Mouse (Mus musculus) kidney, postnatal 4 days (tissue): ENCODE measurements at regions not wholly inside any gene's neighbourhood (a gene's known extent, or its start where the extent isn't known, plus 50 kb on each side); places are given as distances from the start of the nearest gene placed in this dataset.

ENCODE experiments used
- DNase-seq, 2 experiments: peaks; one replicate each; pipeline ENCODE4 v3.0.0; 2021; ENCODE audit warnings: mixed read lengths in 2 of 2

DNA sequence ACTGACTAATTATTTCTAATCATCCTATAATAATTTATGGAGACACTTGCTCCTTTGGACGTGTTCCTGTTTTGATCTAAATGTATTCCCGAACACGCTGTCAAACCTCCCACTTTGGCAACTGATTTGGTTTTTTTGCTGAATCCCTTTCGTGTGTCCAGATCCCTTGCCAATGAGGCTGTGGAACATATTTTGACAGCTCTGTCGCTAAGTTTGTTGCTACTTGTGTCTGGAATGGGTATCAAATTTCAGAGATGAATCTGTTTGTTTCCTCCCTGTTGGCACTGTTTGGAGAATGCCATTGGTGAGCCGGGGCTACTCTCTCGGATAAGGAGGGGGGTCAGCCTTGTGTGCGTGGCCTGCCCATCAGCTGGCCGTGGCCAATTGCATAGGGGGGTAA is 277.2 kb upstream of the Tshz3 start:
- no peak for DNase-seq

DNA sequence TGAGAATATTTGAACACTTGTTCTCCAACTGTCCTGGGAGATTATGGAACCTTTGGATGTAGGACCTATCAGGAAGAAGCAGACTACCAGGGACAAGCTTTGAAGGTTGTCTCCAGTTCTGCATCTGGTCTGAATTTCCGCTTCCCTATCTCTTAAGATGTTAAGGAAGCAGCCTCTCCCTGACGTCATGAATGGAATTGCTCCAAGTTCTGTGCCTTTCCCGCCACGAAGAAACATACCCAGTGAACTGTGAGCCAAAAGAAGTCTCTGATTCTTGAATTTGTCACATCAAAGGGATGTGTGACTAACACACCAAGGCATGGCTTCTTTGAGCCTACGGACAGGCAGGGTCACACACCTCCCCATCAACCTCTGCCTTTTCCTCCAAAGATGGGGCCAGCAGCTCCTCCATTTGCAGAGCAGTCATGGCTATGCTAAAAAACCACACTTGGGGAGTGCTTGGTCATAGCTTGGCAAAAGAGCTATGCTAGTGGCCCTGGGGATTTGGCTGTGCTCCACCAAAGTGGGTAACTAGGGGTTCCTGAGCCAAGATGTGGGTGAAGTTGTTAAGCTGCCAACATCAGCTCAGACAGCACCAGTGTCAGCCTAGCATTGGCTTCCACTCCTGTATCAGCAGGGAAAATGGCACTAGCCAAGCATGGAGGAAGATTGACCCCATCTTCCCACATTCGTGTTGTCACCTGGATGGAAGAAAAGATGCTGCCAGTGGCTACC is 248.6 kb upstream of the Tshz3 start:
- no peak for DNase-seq

DNA sequence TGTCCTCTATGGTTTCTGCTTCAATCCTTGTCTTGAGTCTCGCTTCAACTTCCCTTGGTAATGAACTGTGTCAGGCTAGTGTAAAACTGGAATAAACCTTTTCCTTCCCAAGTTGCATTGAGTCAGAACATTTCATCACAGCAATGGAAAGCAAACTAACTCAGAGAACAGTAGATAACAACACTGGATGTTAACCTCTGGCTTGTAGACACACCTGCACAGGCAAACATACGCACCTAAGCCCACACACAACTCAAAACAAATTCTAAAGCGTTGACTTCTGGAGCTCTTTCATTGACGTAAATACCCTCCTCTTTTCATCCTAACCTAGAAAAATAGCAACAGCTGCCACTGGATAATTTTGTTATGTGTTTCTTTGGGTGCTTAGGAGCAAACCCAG is 244.1 kb upstream of the Tshz3 start:
- DNase-seq, result no peak

DNA sequence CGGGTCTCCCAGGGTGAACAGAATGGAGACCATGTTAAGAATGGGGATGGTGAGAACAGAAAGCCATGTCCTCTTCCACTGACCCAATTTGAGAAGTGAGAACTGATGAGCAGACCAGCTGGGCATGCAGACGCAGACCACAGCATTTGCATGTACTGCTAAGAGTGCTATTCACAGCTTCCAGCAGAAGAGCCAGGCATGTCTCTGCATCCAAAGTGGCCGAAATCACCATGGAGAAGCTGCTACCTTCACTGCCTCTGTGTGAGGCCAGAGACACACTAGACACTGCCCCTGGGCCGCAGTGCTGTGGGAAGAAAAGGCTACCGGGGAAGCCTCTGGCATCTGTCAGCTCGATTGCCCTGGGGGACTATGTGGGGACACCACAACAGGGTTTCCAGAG is 241.8 kb upstream of the Tshz3 start:
- DNase-seq, result no peak

DNA sequence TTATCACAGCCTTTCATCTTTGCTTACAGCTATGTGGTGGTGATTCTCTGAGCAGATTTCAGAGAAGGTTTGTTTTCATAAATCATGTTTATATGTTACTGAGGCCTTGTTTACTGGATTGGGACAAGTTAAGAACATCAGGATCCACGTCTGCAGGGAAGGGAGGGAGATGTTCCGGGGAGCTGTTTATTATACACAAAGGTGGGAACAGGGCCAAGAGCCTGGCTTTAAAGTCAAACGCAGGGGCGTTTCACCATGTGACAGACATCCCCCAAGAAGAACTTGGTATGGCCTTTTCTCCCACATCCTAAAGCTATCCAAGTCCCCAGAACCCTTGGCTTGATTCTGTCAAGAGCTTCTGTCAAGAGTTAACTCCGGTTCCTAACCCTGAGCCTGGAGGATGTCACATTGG is 235.5 kb upstream of the Tshz3 start:
- DNase-seq, result peak; percentile 26 to 33

DNA sequence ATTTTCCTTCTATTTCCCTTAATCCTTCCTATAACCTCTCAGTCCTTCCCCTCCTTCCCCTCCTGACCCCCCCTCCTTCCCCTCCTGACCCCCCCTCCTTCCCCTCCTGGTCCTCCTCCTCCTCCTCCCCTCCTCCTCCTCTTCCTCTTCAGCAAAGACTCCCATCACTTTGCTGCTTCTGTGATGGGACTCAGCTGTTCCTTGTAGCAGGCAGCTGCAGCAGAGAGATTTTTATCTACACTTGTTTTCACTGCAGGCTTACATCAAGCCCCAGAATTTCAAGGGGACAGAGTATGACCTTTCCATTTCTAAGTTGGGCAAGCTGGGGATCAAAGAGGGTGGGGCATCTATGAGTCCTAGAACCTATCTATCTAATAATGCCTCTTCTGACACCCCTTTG is 228.5 kb upstream of the Tshz3 start:
- peak; percentile 11 to 23 for DNase-seq

DNA sequence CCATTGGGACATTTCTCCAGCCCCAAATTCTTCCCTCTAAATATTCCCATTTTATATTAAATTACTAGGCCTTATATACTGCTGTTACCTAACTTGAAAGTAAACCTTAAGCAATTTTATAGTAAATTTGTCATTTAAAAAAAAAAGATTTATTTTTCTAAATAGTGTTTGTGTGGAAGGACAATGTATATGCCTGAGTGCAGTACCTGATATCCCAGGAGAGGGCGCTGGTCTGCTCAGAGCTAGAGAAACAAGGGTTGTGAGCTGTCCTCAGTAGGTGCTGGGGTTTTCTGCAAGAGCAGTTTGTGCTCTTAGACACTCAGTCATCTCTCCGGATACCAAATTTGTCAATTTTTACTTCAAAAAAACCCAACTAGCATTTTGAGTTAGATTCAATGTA is 224.4 kb upstream of the Tshz3 start:
- no peak for DNase-seq

DNA sequence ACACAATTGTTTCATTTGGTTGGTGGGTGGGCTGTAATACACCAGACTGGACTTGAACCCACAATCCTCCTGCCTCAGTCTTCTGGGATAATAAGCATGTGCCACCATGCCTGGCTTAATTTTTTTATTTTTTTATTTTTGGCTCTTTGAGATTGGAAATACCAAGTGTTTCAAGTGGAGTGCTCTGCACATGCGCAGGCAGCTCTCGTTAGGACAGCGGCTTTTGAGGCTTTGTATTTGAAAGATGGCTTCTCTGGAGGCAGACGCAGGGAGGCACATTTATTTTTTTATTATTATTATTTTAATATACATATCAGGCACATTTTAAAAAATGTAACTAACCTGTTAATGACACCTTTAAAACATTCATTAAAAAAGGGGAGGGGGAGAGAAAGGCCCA is 221.5 kb upstream of the Tshz3 start:
- no peak for DNase-seq

DNA sequence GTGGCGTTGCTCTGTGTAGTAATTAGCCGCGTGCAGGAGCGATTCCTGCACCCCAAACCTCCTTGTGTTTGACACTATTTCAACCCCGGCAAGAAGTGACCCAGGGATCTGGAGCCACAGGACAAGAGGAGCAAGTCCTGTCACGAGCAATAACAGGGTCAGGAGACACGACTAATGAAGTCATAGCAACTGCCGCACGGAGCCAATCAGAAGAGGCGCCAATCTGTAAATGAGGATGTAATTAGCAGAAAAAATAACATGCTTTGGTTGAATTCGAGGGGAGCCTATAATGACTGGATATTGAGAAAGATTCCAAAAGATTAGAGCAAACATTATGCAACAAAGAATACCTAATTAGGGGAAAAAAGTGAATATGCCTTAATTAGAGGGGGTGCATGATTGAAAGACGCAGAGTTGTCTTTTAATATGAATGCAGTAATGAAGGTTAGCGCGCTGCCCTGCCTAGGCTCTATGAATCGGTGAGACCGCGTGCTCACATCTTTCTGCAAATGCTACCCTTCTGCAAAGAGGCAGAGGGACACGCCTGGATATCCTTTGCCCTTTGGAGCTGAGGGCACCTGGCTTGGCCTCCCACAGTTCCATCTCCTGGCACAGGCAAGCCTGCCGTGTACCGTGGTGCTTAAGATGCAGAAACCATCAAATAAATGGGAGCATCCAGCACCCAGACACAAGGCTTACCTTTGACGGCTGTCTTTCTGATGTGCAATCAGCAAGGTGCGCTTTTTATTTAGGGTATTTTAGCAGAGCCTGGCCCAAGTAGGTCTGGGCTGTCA is 220.9 kb upstream of the Tshz3 start:
- DNase-seq, result no peak

DNA sequence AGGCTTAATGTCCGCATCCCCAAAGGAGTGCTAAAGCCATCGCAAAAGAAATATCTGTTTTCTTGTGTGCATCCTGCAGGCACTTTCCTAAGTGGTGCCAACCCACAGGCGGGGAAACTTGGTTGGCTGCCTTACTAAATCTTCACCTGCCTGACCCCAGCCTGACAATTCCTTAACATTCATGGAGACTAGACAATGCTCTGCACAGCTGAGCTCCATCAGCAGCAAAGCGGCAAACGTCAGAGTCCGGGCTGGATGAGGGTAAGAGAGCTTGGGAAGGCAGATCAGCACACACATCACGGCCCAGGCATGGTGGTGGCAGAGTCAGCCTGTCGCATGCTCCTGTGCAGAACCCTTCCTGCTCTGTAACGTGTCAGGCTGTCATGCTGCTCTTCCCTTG is 209.8 kb upstream of the Tshz3 start:
- no peak for DNase-seq

DNA sequence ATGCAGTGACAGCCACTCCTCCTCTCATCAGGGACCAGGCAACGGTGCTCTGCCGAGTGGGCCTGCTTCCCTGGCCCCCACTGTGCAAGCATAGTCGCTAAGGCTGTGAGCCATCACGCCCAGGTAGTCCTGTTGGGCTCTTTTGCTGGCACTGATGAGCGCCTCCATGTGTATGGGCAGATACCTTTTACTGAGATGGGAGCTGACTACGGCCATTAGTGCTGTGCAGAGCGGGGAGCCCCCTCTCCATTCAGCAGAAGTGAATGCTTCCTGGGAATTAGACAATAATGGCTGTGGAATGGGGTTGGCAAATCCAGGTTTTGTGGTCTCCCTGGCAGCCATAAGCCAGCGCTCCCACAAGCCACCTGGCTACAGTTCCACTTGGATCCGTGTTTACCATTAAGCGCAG is 206.7 kb upstream of the Tshz3 start:
- DNase-seq, result no peak

DNA sequence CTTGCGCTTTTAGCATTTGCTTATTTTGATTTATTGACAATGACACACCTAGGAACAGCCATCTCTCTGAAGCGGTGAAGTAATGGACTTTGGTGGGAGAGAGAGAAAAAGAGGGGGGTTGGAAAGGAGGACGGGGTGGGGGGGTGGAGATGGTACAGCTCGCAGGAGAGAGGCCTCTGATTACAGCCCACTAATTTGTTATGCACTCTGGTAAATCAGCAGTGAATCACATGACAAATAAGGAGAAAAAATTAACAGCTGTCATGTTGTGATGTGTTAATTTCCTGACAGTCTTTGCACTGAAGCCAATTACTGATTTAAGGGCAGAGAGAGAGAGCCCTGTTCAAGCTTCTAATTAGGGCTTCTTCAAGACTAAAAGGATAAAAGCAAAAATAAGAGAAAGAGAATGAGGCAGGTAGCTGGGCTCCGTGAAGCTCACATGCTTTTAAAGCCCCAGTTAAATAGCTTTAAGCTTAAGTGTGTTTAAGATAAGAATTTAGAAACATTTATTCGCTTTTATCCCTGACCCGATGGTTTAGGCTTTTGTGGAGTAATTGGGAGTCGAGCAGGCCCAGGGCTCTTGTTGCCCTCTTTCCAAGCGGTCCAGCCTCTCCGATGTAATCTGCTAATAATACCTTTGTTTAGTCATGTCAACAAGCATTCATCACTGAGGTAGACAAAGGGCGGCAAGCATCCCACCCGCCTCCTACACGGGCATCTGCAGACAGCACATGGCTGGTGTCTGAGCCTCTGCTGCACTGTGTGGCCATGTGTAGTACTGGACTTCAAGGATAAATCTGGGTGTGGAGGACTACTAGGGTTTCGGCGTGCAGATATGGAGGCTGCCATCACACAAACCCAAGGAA is 193.7 kb upstream of the Tshz3 start:
- DNase-seq, result no peak

DNA sequence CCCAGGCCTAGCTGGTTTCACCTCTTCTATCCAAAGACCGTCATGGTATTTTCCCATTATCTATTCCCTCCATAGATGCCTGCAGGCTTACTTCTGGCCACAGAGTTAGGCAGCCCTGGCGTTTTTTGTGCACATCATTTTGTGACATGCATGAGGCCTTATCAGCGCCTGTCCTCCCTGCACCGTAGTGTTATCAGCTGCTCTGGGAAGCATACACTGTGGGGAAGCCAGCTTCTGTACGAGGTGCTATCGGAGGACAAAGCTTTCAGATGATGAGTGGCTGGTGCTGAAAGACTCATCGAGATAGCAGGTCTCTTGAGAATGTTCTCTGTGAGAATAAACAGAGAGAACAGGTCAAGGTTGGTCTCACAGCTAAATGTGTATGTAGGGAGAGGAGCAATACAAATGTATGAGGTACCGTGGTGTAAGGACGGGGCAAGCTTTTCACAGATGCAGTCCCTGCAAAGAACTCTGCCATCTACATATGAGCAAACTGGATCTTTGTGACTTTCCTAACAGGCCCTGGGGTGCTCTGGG is 190.0 kb upstream of the Tshz3 start:
- no peak for DNase-seq

DNA sequence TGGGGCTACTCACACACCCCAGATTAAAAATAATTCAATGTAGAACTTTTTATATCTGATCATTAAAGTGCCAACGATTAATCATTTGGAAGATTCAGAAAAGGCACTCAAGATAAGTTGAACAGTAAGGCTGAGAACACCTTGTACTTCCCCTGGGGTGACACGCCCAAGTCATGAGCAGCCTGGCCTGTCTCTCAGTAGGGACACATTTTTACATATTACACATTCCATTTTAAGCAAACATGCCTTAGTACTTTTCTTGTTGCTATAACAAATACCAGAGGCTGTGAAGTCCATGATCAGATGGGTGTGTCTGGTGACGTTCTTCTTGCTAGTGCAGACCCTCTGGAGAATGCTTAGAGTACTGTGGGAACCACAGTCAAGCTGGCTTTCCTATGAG is 184.2 kb upstream of the Tshz3 start:
- no peak for DNase-seq

DNA sequence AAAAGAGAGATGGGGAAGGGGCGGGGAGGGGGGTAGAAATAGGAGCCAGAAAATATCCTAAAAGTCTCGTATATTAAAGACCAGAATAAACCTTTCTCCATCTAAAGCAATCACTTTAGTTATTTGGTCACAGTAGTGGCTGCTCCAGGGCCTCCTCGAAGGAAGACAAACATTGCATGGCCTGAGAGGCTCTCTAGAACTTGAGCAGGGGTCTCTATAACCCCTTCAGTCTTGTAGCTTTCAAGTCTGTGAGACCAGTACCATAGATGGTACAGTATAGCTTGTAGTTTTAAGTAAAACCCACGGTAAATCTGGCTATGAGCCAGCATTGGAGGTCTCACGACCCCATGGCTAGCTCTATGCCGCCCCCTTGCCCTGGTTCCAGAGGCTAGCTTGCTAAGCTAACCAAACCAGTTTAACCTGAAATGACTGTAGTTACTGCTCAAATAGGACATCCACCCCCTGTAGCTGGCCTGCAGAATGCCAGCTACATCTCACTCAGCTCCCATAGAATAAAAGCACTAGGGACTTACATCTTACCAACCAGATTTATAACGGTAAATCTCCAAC is 181.7 kb upstream of the Tshz3 start:
- DNase-seq, result no peak

DNA sequence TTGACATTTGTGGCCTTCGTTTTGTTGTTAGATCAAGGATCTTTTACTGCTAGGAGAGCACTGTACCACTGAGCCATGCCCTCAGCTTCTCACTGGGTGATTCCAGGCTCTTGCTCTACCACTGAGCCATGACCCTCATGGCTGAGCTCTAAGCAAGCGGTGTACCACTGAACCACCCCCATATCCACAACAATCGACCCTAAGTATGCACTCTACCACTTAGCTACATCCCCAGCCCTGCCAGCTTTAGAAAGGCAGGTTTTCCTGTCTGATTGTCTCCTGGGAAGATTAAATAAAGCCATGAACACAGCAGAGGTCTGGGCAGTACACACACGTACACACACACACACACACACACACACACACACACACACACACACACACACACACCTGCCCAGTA is 178.9 kb upstream of the Tshz3 start:
- DNase-seq, result no peak

DNA sequence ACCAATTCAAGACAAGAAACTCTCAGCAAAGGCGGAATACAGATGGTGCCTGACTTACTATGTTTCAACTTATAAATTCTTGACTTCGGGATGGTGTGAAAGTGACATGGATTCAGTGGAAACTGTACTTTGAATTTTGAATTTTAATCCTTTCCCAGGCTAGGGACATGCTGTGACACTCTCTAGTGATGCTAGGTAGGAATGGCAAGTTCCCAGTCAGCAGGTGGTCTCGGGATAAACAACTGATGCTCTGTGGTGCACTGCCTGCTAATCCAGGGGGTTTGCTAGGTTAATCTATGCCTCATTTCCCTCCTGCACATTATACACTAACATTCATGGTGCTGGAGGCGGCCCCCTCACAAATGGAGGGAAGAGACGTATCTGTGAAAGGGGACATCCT is 175.0 kb upstream of the Tshz3 start:
- DNase-seq, result no peak

DNA sequence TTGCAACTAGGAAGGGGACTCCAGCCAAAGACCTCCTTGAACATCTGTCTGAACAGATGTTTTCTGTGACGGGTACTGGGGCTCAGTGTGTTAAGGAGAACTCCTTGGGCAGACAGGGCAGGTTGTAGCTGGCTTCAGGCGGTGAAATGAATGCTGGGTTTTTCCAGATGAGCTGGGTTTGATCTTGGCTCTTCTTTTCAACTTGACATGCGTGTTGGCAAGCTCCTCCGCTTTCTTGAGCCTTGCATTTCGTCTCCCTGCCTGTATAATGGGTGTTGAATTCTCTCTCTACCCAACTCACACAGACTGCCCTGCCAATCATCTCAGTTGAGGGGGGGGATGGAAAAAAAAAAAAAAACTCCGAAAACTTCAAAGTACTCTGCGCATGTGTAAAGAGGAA is 171.8 kb upstream of the Tshz3 start:
- no peak for DNase-seq

DNA sequence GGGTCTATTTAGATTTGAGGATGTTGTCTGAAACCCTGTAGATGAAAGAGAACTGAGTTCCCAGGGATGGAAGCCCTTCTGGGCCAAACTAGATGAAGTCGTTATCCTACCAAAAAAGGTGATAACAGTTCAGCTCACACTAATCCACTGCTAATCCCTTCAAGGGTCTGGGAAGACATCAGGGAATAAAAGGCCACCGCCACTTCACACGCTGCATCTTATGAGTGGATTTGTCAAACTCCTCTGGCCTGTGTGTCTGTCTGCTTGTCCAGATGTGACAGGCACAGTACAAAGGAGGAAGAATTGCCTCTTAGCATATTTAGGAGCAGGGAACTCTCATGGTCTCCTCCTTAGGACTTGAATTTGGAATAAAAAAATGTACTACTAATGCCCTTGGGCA is 171.2 kb upstream of the Tshz3 start:
- DNase-seq, result no peak

DNA sequence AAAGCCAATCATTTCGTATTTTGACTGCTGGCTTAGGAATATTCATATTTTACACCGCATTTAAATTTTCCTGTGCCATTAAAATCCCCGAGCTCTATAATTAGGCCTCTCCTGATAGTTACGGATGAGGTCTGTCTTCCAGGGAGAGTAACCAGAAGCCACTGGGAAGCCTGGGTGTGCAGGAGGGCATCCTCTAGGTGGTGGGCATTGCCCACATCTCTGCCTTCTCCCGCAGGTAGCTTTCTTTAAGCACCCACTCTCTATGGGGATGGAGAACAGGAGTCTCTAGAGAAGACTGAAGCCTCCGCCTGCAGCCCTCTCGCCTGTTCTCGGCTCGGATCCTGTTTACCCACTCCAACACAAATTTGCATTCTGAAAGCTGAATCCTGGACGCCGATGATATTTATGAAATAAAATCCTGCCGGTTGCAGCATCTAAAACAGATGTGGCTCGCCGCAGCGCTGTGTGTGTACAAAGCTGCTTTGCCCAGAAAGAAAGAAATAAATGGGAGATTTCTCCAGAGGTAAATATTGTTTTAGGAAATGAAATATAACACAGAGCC is 168.3 kb upstream of the Tshz3 start:
- DNase-seq, result no peak

DNA sequence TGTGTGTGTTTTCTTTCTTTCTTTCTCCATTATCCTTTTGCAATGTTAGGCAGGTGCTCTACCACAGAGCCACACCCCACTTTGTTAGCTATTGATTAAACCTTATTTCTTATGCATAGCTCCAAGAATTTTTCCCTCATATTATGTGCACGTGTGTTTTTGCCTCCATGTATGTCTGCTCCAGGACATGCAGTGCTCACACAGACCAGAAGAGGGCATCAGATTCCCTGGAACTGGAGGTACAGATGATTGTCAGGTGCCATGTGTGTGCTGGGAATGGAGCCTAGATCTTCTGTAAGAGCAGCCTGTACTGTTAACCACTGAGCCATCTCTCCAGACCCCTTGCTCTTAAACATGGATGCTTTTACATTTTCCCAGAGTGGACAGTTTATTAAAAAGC is 166.4 kb upstream of the Tshz3 start:
- DNase-seq, result peak in 1 of 2 experiments; percentile 14

DNA sequence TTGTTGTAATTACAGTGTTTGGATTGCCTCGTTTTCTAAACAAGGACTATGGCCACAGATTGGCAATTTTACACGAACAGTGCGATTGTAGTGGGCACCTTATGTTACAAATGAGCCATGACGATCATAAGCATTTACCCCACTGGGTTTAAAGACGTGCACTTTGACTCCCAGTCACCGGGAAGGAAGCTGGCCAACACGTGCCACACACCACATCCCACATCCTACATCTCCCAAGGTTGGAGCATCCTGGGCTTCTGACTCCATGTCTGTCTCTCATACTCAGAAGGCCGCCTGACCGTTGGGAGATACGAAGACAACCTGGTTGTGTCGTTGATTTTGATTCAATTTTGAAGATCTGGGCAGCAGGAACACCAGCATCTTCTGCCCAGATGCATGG is 159.8 kb upstream of the Tshz3 start:
- no peak for DNase-seq

DNA sequence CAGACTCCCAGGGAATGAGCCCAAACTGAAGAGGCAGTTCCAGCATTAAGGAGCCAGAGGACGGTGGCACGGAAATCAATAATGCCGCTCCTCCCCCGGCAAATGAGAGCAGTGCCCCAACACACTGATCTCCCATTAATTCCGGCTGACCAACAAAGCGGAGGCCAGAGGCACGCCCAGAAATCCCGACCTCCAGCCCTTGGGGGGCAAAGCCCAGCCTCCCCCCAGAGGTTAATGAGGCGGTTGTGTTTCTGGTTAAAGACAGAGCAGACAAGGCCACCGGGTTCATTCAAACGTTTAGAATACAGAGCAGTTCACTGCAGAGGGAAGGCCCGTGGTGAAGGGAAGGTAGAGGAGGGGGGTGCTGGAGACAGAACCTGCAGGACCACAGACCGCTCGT is 149.9 kb upstream of the Tshz3 start:
- DNase-seq, result peak; percentile 32 to 42
